14 mouse cellular contexts compared by ENCODE assay signal in the genomic region with DNA sequence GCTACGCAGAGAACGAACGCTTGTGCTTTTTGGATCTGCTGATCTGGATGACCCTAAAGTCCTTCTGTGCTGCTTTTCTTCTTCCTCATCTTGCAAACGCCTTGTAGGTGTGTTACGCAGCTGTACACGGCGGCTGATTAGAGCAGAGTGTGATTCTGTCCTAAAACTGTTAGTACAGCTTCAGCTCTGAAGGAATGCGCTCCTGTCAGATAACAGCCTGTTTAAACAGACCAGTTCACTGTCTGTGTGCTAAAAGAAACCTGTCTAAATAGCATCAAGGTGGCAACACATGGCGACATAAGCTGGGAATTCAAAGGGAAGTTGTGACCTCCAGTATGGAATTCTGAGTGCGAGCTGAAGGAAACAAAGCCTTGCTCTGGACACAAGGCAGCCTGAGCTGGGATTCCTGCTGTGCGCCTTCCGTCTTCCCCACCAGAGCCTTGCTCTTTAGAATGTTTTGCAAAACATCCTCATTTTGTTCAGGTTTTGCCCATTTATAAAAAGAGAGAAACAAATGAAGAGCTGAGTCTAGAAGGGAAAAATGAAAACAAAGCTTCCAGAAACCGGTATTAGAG.
DNase-seq lines count a peak whose midpoint lies in the region; ATAC-seq and TF ChIP-seq lines count a peak whose summit lies in the region.
"Had no signal": no experiment of that assay in that cellular context is flagged by ENCODE, and none has a peak within 500 bp of the region (broad histone marks: within the 10 kb centered on the region; RNA-seq: fewer than 3 reads in every experiment).

No protein-coding gene starts in this region.

- H3K36me3 ChIP-seq in forebrain, embryonic 10.5 days (replicated peaks): peaks cover 33% of the 10 kb centered on the region
- no peaks in the 10 kb centered on the region for H3K36me3 ChIP-seq in forebrain, embryonic 11.5 days (ENCODE audit: control insufficient read depth, insufficient read depth, low read length)
- H3K36me3 ChIP-seq in E14TG2a.4 (ENCODE audit: insufficient read depth, low read length): peaks cover 12% of the 10 kb centered on the region
- H3K36me3 ChIP-seq in forebrain, embryonic 13.5 days (ENCODE audit: poor library complexity, severe bottlenecking): peaks cover 26% of the 10 kb centered on the region

- no peak for TF ChIP-seq CTCF in E14TG2a.4 (conservative IDR thresholded peaks at IDR 0.05; ENCODE audit: low read length)

- WGBS in forebrain, embryonic 10.5 days: 42% methylated on average over 13 of the region's 13 CpGs
- WGBS in forebrain, embryonic 11.5 days: 29% methylated on average over 13 of the region's 13 CpGs
- WGBS in forebrain, embryonic 13.5 days: 26% methylated on average over 13 of the region's 13 CpGs

- no peak overlapping the region for H3K9ac ChIP-seq in forebrain, embryonic 11.5 days (ENCODE audit: low read length)
- H3K9ac ChIP-seq in forebrain, embryonic 13.5 days: peak overlapping the region; percentile 38; the same call in 1 of the 2 replicates
- H3K9ac ChIP-seq: embryonic facial prominence, embryonic 12.5 days; liver, postnatal 0 days had no signal

- no peak for ATAC-seq in forebrain, embryonic 11.5 days (replicated peaks; ENCODE audit: low FRiP score)
- ATAC-seq in forebrain, embryonic 13.5 days: no peak
- no peak for ATAC-seq in erythroblast, adult 5-6 weeks (replicated peaks; ENCODE audit: low FRiP score, poor library complexity, severe bottlenecking)
- ATAC-seq: liver, postnatal 0 days had no signal

- intact Hi-C loops in left cerebral cortex, postnatal 25 days (cut with DNase I): no loop called here

- peaks cover 45% of the 10 kb centered on the region for H3K4me1 ChIP-seq in forebrain, embryonic 10.5 days
- H3K4me1 ChIP-seq in forebrain, embryonic 11.5 days (replicated peaks; ENCODE audit: control insufficient read depth, insufficient read depth, low read length): peaks cover 14% of the 10 kb centered on the region; the same call in 1 of the 2 replicates
- peaks cover 51% of the 10 kb centered on the region for H3K4me1 ChIP-seq in E14TG2a.4 (replicated peaks; ENCODE audit: low read depth, low read length)
- peaks cover 23% of the 10 kb centered on the region for H3K4me1 ChIP-seq in forebrain, embryonic 13.5 days

- peak overlapping the region; percentile 58 for H3K27ac ChIP-seq in forebrain, embryonic 10.5 days
- no peak overlapping the region for H3K27ac ChIP-seq in forebrain, embryonic 11.5 days (ENCODE audit: low read depth, low read length)
- H3K27ac ChIP-seq in forebrain, embryonic 13.5 days: peak overlapping the region; percentile 44; the same call in 1 of the 2 replicates
- H3K27ac ChIP-seq: embryonic facial prominence, embryonic 12.5 days had no signal

- no peaks in the 10 kb centered on the region for H3K27me3 ChIP-seq in forebrain, embryonic 10.5 days (ENCODE audit: poor library complexity, severe bottlenecking)
- no peaks in the 10 kb centered on the region; the same call in 1 of the 2 replicates for H3K27me3 ChIP-seq in forebrain, embryonic 11.5 days (ENCODE audit: control insufficient read depth, insufficient read depth, low read length)
- H3K27me3 ChIP-seq in E14TG2a.4 (ENCODE audit: insufficient read depth, low read length): no peaks in the 10 kb centered on the region
- no peaks in the 10 kb centered on the region for H3K27me3 ChIP-seq in forebrain, embryonic 13.5 days
- H3K27me3 ChIP-seq: embryonic facial prominence, embryonic 12.5 days had no signal

- H3K9me3 ChIP-seq in forebrain, embryonic 10.5 days: no peaks in the 10 kb centered on the region
- no peaks in the 10 kb centered on the region for H3K9me3 ChIP-seq in forebrain, embryonic 11.5 days (ENCODE audit: control insufficient read depth, low read length)
- no peaks in the 10 kb centered on the region for H3K9me3 ChIP-seq in E14TG2a.4 (ENCODE audit: low read length)
- H3K9me3 ChIP-seq in forebrain, embryonic 13.5 days (replicated peaks): no peaks in the 10 kb centered on the region
- H3K9me3 ChIP-seq: embryonic facial prominence, embryonic 12.5 days had no signal

- H3K4me2 ChIP-seq in forebrain, embryonic 11.5 days (ENCODE audit: low read depth, low read length, severe bottlenecking): no peak overlapping the region
- H3K4me2 ChIP-seq in forebrain, embryonic 13.5 days: no peak overlapping the region
- H3K4me2 ChIP-seq: embryonic facial prominence, embryonic 12.5 days had no signal

- DNase-seq in forebrain, embryonic 10.5 days (ENCODE audit: extremely low spot score, low spot score): no peak
- DNase-seq in forebrain, embryonic 11.5 days (ENCODE audit: low spot score): no peak
- DNase-seq in mesoderm, embryonic 11.5 days (ENCODE audit: low read depth, low spot score): peak; percentile 26
- no peak for DNase-seq in left cerebral cortex, postnatal 25 days (ENCODE audit: low spot score in 2 of 2)
- DNase-seq in adrenal gland, adult 18-20 months (ENCODE audit: low spot score in 2 of 2): no peak
- DNase-seq: adrenal gland, adult 2 months; cerebellum, adult 11 months; kidney, postnatal 4 days; left cerebral cortex, postnatal 4 days; liver, postnatal 0 days had no signal

- H3K4me3 ChIP-seq in forebrain, embryonic 10.5 days: no peak overlapping the region
- H3K4me3 ChIP-seq in forebrain, embryonic 11.5 days (ENCODE audit: low read depth, low read length): no peak overlapping the region
- 0 out of 2 replicates have a peak overlapping the region, but pooled peaks have one; percentile 13 for H3K4me3 ChIP-seq in E14TG2a.4 (replicated peaks; ENCODE audit: low read length)
- no peak overlapping the region for H3K4me3 ChIP-seq in forebrain, embryonic 13.5 days
- H3K4me3 ChIP-seq: embryonic facial prominence, embryonic 12.5 days had no signal
